Mouse (Mus musculus): ENCODE data around the gene Nomo1. TPM values are rescaled to one million over a fixed set of nuclear protein-coding genes. Genes with fewer than 3 reads are reported as not detected.

Nomo1 gene
- polyA plus RNA-seq, 1 experiment from 2014 or later, result 35.3 TPM

- Histone ChIP-seq H3K4me3 (no peak overlapping the region), H3K9ac (no peak overlapping the region), H3K9me3 (no peaks in the 10 kb centered on the region), H3K4me1 (peaks cover 7% of the 10 kb centered on the region), H3K27ac (no peak overlapping the region), H3K36me3 (no peaks in the 10 kb centered on the region), H3K27me3 (peaks cover 6% of the 10 kb centered on the region; the same call in 1 of the 2 replicates), H3K4me2 (no peak overlapping the region)
- ATAC-seq (ENCODE audit: insufficient number of reproducible peaks, low FRiP score, low TSS enrichment, low read depth), result no peak
- 87% methylated on average over 7 of the region's 7 CpGs for WGBS
Observed at GRCm38 (mm10) chr7:46105484-46105883, 72.0 kb downstream of the Nomo1 start.

GRCm38 (mm10) chr7:46110079-46110478 lies 76.6 kb downstream of the Nomo1 start:
- H3K4me1 ChIP-seq, result no peaks in the 10 kb centered on the region; the same call in 1 of the 2 replicates
- no peaks in the 10 kb centered on the region for H3K27me3 ChIP-seq
- H3K4me3 ChIP-seq, result no peak overlapping the region
- ATAC-seq (ENCODE audit: insufficient number of reproducible peaks, low FRiP score, low TSS enrichment, low read depth), result no peak
- H3K4me2 ChIP-seq, result no peak overlapping the region
- no peaks in the 10 kb centered on the region for H3K36me3 ChIP-seq
- WGBS, result 59% methylated on average over 3 of the region's 3 CpGs
- H3K27ac ChIP-seq, result no peak overlapping the region
- no peaks in the 10 kb centered on the region for H3K9me3 ChIP-seq
- H3K9ac ChIP-seq, result no peak overlapping the region

GRCm38 (mm10) chr7:46111212-46111817 lies 77.8 kb downstream of the Nomo1 start:
- 55% methylated on average over 15 of the region's 15 CpGs for WGBS
- no peak overlapping the region for H3K9ac ChIP-seq
- H3K27me3 ChIP-seq, result no peaks in the 10 kb centered on the region
- no peak overlapping the region for H3K4me3 ChIP-seq
- no peak for ATAC-seq (ENCODE audit: insufficient number of reproducible peaks, low FRiP score, low TSS enrichment, low read depth)
- no peaks in the 10 kb centered on the region; the same call in 1 of the 2 replicates for H3K4me1 ChIP-seq
- H3K36me3 ChIP-seq, result no peaks in the 10 kb centered on the region
- H3K4me2 ChIP-seq, result no peak overlapping the region
- H3K9me3 ChIP-seq, result no peaks in the 10 kb centered on the region
- H3K27ac ChIP-seq, result no peak overlapping the region

GRCm38 (mm10) chr7:46111938-46112337 lies 78.4 kb downstream of the Nomo1 start:
- Histone ChIP-seq H3K27ac (no peak overlapping the region), H3K36me3 (no peaks in the 10 kb centered on the region), H3K9me3 (no peaks in the 10 kb centered on the region), H3K27me3 (no peaks in the 10 kb centered on the region), H3K4me1 (no peaks in the 10 kb centered on the region; the same call in 1 of the 2 replicates), H3K9ac (no peak overlapping the region), H3K4me2 (no peak overlapping the region), H3K4me3 (no peak overlapping the region)
- WGBS, result 58% methylated on average over 6 of the region's 6 CpGs
- ATAC-seq (ENCODE audit: insufficient number of reproducible peaks, low FRiP score, low TSS enrichment, low read depth), result no peak

- 50% methylated on average over 3 of the region's 3 CpGs for whole genome bisulfite sequencing
Observed at GRCm38 (mm10) chr7:46113435-46113834, 79.9 kb downstream of the Nomo1 start.

GRCm38 (mm10) chr7:46116118-46116581 lies 82.7 kb downstream of the Nomo1 start:
- Histone ChIP-seq H3K27me3 (no peaks in the 10 kb centered on the region), H3K9ac (no peak overlapping the region), H3K9me3 (no peaks in the 10 kb centered on the region), H3K4me2 (no peak overlapping the region), H3K4me1 (no peaks in the 10 kb centered on the region; the same call in 1 of the 2 replicates), H3K4me3 (no peak overlapping the region), H3K36me3 (no peaks in the 10 kb centered on the region), H3K27ac (no peak overlapping the region)
- WGBS, result 37% methylated on average over 10 of the region's 10 CpGs
- ATAC-seq (ENCODE audit: insufficient number of reproducible peaks, low FRiP score, low TSS enrichment, low read depth), result peak; percentile 23; the same call in 1 of the 2 replicates

More at GRCm38 (mm10) chr7:46113435-46113834, 79.9 kb downstream of the Nomo1 start:
- no peaks in the 10 kb centered on the region for H3K27me3 ChIP-seq
- H3K4me2 ChIP-seq, result no peak overlapping the region
- no peak overlapping the region for H3K4me3 ChIP-seq
- no peaks in the 10 kb centered on the region for H3K36me3 ChIP-seq
- no peak for ATAC-seq (ENCODE audit: insufficient number of reproducible peaks, low FRiP score, low TSS enrichment, low read depth)
- no peak overlapping the region for H3K9ac ChIP-seq
- no peaks in the 10 kb centered on the region; the same call in 1 of the 2 replicates for H3K4me1 ChIP-seq
- H3K9me3 ChIP-seq, result no peaks in the 10 kb centered on the region
- H3K27ac ChIP-seq, result no peak overlapping the region

- H3K4me1 ChIP-seq, result no peaks in the 10 kb centered on the region; the same call in 1 of the 2 replicates
- H3K9ac ChIP-seq, result no peak overlapping the region
- WGBS, result 93% methylated on average over 16 of the region's 16 CpGs
- no peaks in the 10 kb centered on the region for H3K27me3 ChIP-seq
- H3K4me2 ChIP-seq, result no peak overlapping the region
- H3K9me3 ChIP-seq, result no peaks in the 10 kb centered on the region
- no peaks in the 10 kb centered on the region for H3K36me3 ChIP-seq
- no peak for ATAC-seq (ENCODE audit: insufficient number of reproducible peaks, low FRiP score, low TSS enrichment, low read depth)
- H3K4me3 ChIP-seq, result no peak overlapping the region
- no peak overlapping the region for H3K27ac ChIP-seq
Observed at GRCm38 (mm10) chr7:46117035-46117434, 83.5 kb downstream of the Nomo1 start.

- ATAC-seq (ENCODE audit: insufficient number of reproducible peaks, low FRiP score, low TSS enrichment, low read depth), result no peak
- WGBS, result 33% methylated on average over 4 of the region's 4 CpGs
- no peak overlapping the region for H3K27ac ChIP-seq
Observed at GRCm38 (mm10) chr7:46122964-46123363, 89.5 kb downstream of the Nomo1 start.

GRCm38 (mm10) chr7:46124460-46124859 lies 91.0 kb downstream of the Nomo1 start:
- WGBS, result 66% methylated on average over 6 of the region's 6 CpGs
- no peaks in the 10 kb centered on the region for H3K9me3 ChIP-seq
- no peak for ATAC-seq (ENCODE audit: insufficient number of reproducible peaks, low FRiP score, low TSS enrichment, low read depth)
- H3K27me3 ChIP-seq, result 0 out of 2 replicates have a peak, but pooled peaks cover 3% of the 10 kb centered on the region
- peaks cover 6% of the 10 kb centered on the region; the same call in 1 of the 2 replicates for H3K4me1 ChIP-seq
- no peak overlapping the region for H3K4me3 ChIP-seq
- no peak overlapping the region for H3K9ac ChIP-seq
- H3K4me2 ChIP-seq, result no peak overlapping the region
- no peaks in the 10 kb centered on the region for H3K36me3 ChIP-seq
- no peak overlapping the region for H3K27ac ChIP-seq

More at GRCm38 (mm10) chr7:46122964-46123363, 89.5 kb downstream of the Nomo1 start:
- no peak overlapping the region for H3K4me2 ChIP-seq
- no peaks in the 10 kb centered on the region for H3K9me3 ChIP-seq
- H3K9ac ChIP-seq, result no peak overlapping the region
- 0 out of 2 replicates have a peak, but pooled peaks cover 3% of the 10 kb centered on the region for H3K27me3 ChIP-seq
- H3K36me3 ChIP-seq, result no peaks in the 10 kb centered on the region
- peaks cover 3% of the 10 kb centered on the region; the same call in 1 of the 2 replicates for H3K4me1 ChIP-seq
- no peak overlapping the region for H3K4me3 ChIP-seq

GRCm38 (mm10) chr7:46125340-46125739 lies 91.8 kb downstream of the Nomo1 start:
- no peaks in the 10 kb centered on the region for H3K36me3 ChIP-seq
- no peak overlapping the region for H3K4me2 ChIP-seq
- no peaks in the 10 kb centered on the region for H3K9me3 ChIP-seq
- ATAC-seq (ENCODE audit: insufficient number of reproducible peaks, low FRiP score, low TSS enrichment, low read depth), result no peak
- 0 out of 2 replicates have a peak, but pooled peaks cover 3% of the 10 kb centered on the region for H3K27me3 ChIP-seq
- WGBS, result 83% methylated on average over 11 of the region's 11 CpGs
- H3K4me1 ChIP-seq, result peaks cover 6% of the 10 kb centered on the region; the same call in 1 of the 2 replicates
- no peak overlapping the region for H3K27ac ChIP-seq
- H3K9ac ChIP-seq, result no peak overlapping the region
- no peak overlapping the region for H3K4me3 ChIP-seq

GRCm38 (mm10) chr7:46128196-46128595 lies 94.7 kb downstream of the Nomo1 start:
- H3K4me1 ChIP-seq, result peaks cover 6% of the 10 kb centered on the region; the same call in 1 of the 2 replicates
- no peak overlapping the region for H3K4me2 ChIP-seq
- WGBS, result 22% methylated on average over 7 of the region's 7 CpGs
- no peak for ATAC-seq (ENCODE audit: insufficient number of reproducible peaks, low FRiP score, low TSS enrichment, low read depth)
- no peak overlapping the region for H3K27ac ChIP-seq
- H3K4me3 ChIP-seq, result no peak overlapping the region
- H3K9me3 ChIP-seq, result no peaks in the 10 kb centered on the region
- H3K9ac ChIP-seq, result no peak overlapping the region
- 0 out of 2 replicates have a peak, but pooled peaks cover 3% of the 10 kb centered on the region for H3K27me3 ChIP-seq
- no peaks in the 10 kb centered on the region for H3K36me3 ChIP-seq

- H3K27me3 ChIP-seq, result 0 out of 2 replicates have a peak, but pooled peaks cover 3% of the 10 kb centered on the region
- no peak for ATAC-seq (ENCODE audit: insufficient number of reproducible peaks, low FRiP score, low TSS enrichment, low read depth)
- WGBS, result 53% methylated on average over 7 of the region's 7 CpGs
- no peaks in the 10 kb centered on the region for H3K9me3 ChIP-seq
- peaks cover 6% of the 10 kb centered on the region; the same call in 1 of the 2 replicates for H3K4me1 ChIP-seq
- H3K4me2 ChIP-seq, result no peak overlapping the region
- H3K9ac ChIP-seq, result no peak overlapping the region
- H3K36me3 ChIP-seq, result no peaks in the 10 kb centered on the region
- no peak overlapping the region for H3K27ac ChIP-seq
- H3K4me3 ChIP-seq, result no peak overlapping the region
Observed at GRCm38 (mm10) chr7:46129463-46130179, 96.1 kb downstream of the Nomo1 start.

Measured in limb, embryonic 15.5 days (tissue).